Mouse (Mus musculus) heart, embryonic 11.5 days (tissue): Measurements from ENCODE around the gene Ppib. TPM values are rescaled to one million over a fixed set of nuclear protein-coding genes. Genes with fewer than 3 reads are reported as not detected.

Experiments
- polyA plus RNA-seq: library from polyadenylated mRNA; unstranded; fragments of >200 nt; fragmentation: Nextera tagmentation; extraction: Ambion mirVana; gene quantifications from 2 replicates; pipeline ENCODE4 v1.2.1, GENCODE M21; 2014

Gene Ppib
- polyA plus RNA-seq, 1 experiment from 2014 or later = 463 TPM

Other genes with a start within 250 kb of the Ppib start
- gene Zfp609, start 232.7 kb upstream of the Ppib start, polyA plus RNA-seq = 5.1 and 8.1 TPM in 2 replicates
- 122 and 130 TPM in 2 replicates for gene Pclaf, start 170.0 kb upstream of the Ppib start, polyA plus RNA-seq
- gene Trip4, start 151.4 kb upstream of the Ppib start, polyA plus RNA-seq = 29.6 and 30.5 TPM in 2 replicates
- gene Csnk1g1, start 151.3 kb upstream of the Ppib start, polyA plus RNA-seq = 15.5 and 17.3 TPM in 2 replicates
- gene Snx22, start 9.5 kb downstream of the Ppib start, polyA plus RNA-seq = 2.1 and 2.9 TPM in 2 replicates
- 71.7 and 73.5 TPM in 2 replicates for gene Snx1, start 66.4 kb downstream of the Ppib start, polyA plus RNA-seq
- gene Ciao2a, start 66.4 kb downstream of the Ppib start, polyA plus RNA-seq = 178 and 181 TPM in 2 replicates
- 9.8 and 11.2 TPM in 2 replicates for gene Dapk2, start 98.0 kb downstream of the Ppib start, polyA plus RNA-seq